Mouse (Mus musculus): ENCODE data around the gene Lama4. TPM values are rescaled to one million over a fixed set of nuclear protein-coding genes. Genes with fewer than 3 reads are reported as not detected.
A peak's percentile ranks its signal among the peaks of the same experiment; 100 is the strongest.

Gene Lama4
- polyA plus RNA-seq, 1 experiment from 2014 or later: 10.8 TPM

DNA sequence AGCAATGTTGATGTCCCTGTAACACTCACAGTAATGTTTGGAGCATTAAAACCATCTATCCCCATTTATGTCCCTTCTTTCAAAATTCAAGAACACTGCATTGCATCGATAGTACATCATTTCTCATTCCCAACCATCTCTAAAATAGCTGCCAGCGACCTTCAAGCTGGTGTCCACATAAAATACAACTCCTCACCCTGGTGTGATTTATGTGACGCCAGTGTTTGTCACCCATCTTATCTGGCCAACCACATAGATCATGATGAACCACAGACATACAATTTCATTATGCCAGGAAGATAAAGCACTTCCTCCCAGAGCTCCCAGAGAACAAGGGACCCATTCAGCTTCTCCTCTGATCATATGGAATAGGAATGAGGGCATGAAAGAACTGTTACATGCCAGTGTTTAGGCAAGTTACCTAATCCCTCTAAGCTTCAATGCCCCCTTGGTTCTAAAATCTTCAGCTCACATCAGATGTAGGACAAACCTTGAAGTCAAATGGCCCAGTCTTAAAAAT, 79.2 kb downstream of the Lama4 start:
- DNase-seq (ENCODE audit: low spot score): no peak
- Histone ChIP-seq H3K27me3 (ENCODE audit: low read depth, poor library complexity, severe bottlenecking) (no peaks in the 10 kb centered on the region), H3K4me1 (peaks cover 4% of the 10 kb centered on the region; the same call in 1 of the 2 replicates), H3K4me3 (no peak overlapping the region), H3K27ac (replicated peaks) (no peak overlapping the region), H3K36me3 (no peaks in the 10 kb centered on the region), H3K9me3 (replicated peaks) (no peaks in the 10 kb centered on the region)
- 87% methylated on average over 3 of the region's 3 CpGs for WGBS

DNA sequence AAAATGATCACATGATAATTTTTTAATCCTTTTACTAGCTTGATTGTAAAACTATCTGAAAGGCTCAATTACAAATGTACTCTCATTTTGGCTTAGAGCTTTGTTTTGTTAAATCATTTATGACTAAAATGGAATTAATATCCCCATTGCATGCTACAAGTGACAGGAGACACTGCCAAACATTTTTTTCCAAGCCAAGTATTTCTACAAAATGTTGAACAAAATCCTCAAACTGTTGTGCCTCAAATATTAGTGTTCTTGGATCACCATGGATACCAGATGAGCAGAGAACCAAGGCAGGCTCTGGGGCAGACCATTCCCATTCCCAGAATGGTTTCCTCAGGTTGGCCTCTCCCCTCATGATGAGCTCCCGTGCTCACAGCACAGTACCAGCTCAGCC, 79.8 kb downstream of the Lama4 start:
- peaks cover 4% of the 10 kb centered on the region; the same call in 1 of the 2 replicates for H3K4me1 ChIP-seq
- H3K27ac ChIP-seq (replicated peaks): no peak overlapping the region
- H3K9me3 ChIP-seq (replicated peaks): no peaks in the 10 kb centered on the region
- no peaks in the 10 kb centered on the region for H3K36me3 ChIP-seq
- WGBS: 74% methylated on average over 1 of the region's 1 CpGs
- no peaks in the 10 kb centered on the region for H3K27me3 ChIP-seq (ENCODE audit: low read depth, poor library complexity, severe bottlenecking)
- no peak for DNase-seq (ENCODE audit: low spot score)
- H3K4me3 ChIP-seq: no peak overlapping the region

DNA sequence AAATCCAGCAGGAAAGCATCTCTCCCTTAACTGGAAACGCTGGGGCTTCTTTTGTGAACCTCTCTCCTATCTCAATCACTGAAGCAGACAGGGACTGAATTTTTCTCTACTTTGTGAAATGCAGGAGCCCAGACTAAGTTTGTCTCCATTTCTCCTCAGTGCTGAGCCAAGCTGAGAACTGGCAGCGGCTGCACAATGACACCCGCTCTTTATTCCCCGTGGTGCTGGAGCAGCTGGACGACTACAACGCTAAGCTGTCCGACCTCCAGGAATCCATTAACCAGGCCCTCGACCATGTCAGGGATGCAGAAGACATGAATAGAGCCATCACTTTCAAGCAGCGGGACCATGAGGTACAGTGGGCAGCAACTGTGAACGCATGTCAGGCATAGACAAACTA, 82.5 kb downstream of the Lama4 start:
- H3K36me3 ChIP-seq: no peaks in the 10 kb centered on the region
- H3K4me1 ChIP-seq: peaks cover 4% of the 10 kb centered on the region; the same call in 1 of the 2 replicates
- H3K9me3 ChIP-seq (replicated peaks): no peaks in the 10 kb centered on the region
- H3K27me3 ChIP-seq (ENCODE audit: low read depth, poor library complexity, severe bottlenecking): no peaks in the 10 kb centered on the region
- DNase-seq (ENCODE audit: low spot score): no peak
- H3K4me3 ChIP-seq: no peak overlapping the region
- H3K27ac ChIP-seq (replicated peaks): no peak overlapping the region
- WGBS: 63% methylated on average over 10 of the region's 10 CpGs

DNA sequence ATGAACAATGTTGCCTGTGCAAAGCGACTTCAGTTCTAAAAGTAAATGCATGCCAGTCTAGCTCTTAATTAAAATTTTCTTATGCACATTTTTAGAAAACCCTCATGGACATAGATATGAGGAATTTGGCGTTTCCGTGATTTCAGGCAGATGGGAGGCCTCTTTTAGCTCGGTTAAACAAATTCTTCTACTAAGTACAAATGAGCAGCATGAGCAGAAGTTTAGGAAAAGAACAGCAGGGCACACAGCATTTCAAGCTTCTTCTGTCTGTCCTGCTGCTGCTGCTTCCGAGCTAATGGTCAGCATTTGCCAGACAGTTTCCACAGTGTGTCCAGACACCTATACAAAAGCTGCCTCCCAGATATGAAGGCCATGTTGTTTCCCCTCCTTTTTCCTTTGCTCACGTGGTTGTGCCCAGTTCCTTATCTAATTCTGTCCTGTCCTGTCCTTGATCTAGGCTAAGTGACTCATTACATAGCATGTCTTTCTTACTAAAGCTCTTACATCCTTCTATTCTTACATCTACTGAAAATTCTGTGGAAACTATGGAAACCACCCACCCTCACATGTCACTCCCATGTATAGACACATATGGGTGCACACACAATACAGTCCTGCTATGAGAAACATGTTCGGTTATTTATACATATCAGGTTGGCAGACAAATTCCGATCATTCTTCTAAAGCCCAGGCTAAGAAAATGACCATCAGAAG, 84.4 kb downstream of the Lama4 start:
- Histone ChIP-seq H3K36me3 (no peaks in the 10 kb centered on the region), H3K9me3 (replicated peaks) (no peaks in the 10 kb centered on the region), H3K4me3 (no peak overlapping the region), H3K27ac (replicated peaks) (no peak overlapping the region), H3K4me1 (peaks cover 4% of the 10 kb centered on the region; the same call in 1 of the 2 replicates), H3K27me3 (ENCODE audit: low read depth, poor library complexity, severe bottlenecking) (no peaks in the 10 kb centered on the region)
- DNase-seq (ENCODE audit: low spot score): no peak
- 82% methylated on average over 8 of the region's 8 CpGs for WGBS

DNA sequence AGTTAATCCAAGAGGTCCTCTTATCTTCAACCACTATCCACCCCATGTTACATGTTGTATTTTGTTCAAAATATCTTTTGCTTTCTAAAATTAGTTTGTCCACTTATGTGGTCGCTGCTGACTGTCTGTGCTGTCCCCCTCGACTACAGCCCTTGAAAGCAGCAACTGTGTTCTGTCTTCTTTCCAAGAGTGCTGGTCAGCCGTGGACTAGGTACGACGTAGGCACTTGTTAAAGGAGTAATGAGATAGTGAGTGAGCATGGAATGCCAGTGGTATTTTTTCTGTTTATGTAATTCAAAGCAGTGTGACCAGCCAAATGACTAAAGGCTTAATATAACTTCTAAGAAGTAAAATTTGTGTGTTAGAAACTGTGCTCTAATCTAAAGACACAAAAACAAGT, 90.7 kb downstream of the Lama4 start:
- no peaks in the 10 kb centered on the region for H3K27me3 ChIP-seq (ENCODE audit: low read depth, poor library complexity, severe bottlenecking)
- H3K4me1 ChIP-seq: peaks cover 2% of the 10 kb centered on the region; the same call in 1 of the 2 replicates
- DNase-seq (ENCODE audit: low spot score): no peak
- no peaks in the 10 kb centered on the region for H3K9me3 ChIP-seq (replicated peaks)
- H3K27ac ChIP-seq (replicated peaks): no peak overlapping the region
- H3K36me3 ChIP-seq: no peaks in the 10 kb centered on the region
- no peak overlapping the region for H3K4me3 ChIP-seq
- WGBS: 94% methylated on average over 5 of the region's 5 CpGs

DNA sequence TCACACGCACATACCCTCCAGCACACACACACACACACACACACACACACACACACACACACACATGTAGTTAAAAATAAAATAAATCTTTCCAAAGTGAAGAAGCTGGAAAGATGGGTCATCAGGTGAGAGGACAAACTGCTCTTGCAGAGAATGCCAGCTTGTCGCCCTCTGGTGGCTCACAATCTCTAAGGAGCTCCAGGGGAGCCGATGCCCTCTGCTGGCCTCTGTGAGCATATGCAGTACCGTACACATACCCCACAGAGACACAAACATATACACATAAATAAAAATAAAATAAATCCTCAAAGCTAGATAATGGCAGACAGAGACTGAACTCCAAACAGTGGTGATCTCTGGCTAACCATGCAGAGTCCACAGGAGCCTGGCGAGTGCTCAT, 99.4 kb downstream of the Lama4 start:
- no peaks in the 10 kb centered on the region for H3K27me3 ChIP-seq (ENCODE audit: low read depth, poor library complexity, severe bottlenecking)
- no peaks in the 10 kb centered on the region for H3K36me3 ChIP-seq
- H3K4me1 ChIP-seq: peaks cover 4% of the 10 kb centered on the region; the same call in 1 of the 2 replicates
- no peak overlapping the region for H3K4me3 ChIP-seq
- H3K27ac ChIP-seq (replicated peaks): no peak overlapping the region
- no peaks in the 10 kb centered on the region for H3K9me3 ChIP-seq (replicated peaks)
- peak; percentile 18 for DNase-seq (ENCODE audit: low spot score)
- WGBS: 91% methylated on average over 5 of the region's 5 CpGs

DNA sequence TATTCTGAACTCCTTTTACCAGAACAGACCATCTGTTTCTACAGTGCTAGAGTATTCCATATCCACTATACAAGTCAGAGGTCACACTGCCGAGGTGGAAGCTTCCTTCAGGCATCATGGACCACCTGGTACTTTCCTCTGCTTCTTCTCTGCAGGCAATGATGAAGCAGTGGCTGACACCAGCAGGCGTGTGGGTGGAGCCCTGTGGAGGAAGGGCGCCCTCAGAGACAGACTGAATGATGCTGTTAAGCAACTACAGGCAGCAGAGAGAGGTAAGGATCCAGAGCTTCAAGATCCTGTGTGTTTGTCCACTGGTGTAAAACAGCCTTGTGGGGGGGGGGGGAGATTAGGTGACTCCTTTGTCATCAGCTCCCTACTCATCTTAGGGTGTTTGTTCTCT, 100.1 kb downstream of the Lama4 start:
- no peaks in the 10 kb centered on the region for H3K27me3 ChIP-seq (ENCODE audit: low read depth, poor library complexity, severe bottlenecking)
- DNase-seq (ENCODE audit: low spot score): no peak
- peaks cover 4% of the 10 kb centered on the region; the same call in 1 of the 2 replicates for H3K4me1 ChIP-seq
- H3K4me3 ChIP-seq: no peak overlapping the region
- H3K36me3 ChIP-seq: no peaks in the 10 kb centered on the region
- no peak overlapping the region for H3K27ac ChIP-seq (replicated peaks)
- no peaks in the 10 kb centered on the region for H3K9me3 ChIP-seq (replicated peaks)
- WGBS: 75% methylated on average over 3 of the region's 3 CpGs

DNA sequence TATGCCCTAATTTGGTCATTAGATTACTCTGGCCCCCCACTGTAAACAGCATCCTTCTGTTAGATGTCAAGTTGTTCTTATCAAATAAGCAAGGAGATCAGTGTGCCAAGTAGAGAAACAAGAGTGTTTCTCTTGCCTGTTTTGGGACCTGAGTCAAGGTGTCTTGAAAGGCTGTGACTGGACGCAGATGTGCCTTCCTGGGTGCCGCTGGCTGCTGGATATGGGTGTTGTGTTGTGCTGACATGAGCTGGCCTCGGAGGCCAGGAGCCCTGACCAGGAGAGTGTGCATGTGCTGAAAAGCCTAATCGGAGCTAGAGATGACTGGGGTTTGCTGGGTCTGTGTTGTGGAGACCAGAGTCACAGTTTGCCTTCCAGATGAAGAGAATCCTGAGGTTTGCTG, 100.7 kb downstream of the Lama4 start:
- DNase-seq (ENCODE audit: low spot score): no peak
- Histone ChIP-seq H3K4me1 (peaks cover 2% of the 10 kb centered on the region; the same call in 1 of the 2 replicates), H3K36me3 (no peaks in the 10 kb centered on the region), H3K4me3 (no peak overlapping the region), H3K9me3 (replicated peaks) (no peaks in the 10 kb centered on the region), H3K27me3 (ENCODE audit: low read depth, poor library complexity, severe bottlenecking) (no peaks in the 10 kb centered on the region), H3K27ac (replicated peaks) (no peak overlapping the region)
- WGBS: 94% methylated on average over 4 of the region's 4 CpGs

DNA sequence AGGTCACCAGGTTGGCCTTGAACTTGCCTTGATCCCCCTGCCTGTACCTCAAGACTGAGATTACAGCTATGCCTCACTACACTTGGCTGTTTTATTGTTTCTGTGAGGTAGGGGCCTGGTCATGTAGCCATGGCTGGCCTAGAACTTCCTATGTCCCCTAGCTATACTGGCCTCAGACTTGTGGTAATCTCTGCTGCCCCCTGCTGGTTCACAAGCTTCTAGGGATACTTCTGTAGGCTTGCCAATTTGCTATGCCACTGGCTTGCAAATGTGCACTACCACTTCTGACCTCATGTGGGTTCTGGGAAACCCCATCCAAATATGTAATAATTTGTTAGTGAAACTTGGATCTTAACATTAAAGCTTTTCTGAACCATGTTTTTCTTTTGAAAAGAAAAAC, 101.6 kb downstream of the Lama4 start:
- Histone ChIP-seq H3K36me3 (no peaks in the 10 kb centered on the region), H3K4me1 (no peaks in the 10 kb centered on the region), H3K9me3 (replicated peaks) (no peaks in the 10 kb centered on the region), H3K4me3 (no peak overlapping the region), H3K27me3 (ENCODE audit: low read depth, poor library complexity, severe bottlenecking) (no peaks in the 10 kb centered on the region), H3K27ac (replicated peaks) (no peak overlapping the region)
- DNase-seq (ENCODE audit: low spot score): peak; percentile 63

DNA sequence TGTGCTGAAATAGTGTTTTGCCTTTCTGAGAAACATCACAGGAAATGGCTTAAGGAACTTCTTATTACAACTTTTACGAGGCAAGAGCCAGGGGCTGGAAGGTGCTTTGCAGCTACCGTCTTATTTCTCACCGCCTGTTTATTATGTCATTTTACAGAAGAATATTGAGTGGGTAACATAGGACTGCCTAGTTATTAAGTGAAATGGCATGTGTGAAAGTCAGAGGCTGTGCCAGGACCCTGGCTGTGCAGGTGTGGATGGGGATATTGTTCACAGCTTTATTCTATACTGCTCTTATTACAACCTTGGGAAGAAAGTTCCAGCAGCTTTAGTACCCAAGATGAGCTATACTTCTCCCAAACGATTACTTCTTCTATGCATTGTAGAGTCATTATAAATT, 106.7 kb downstream of the Lama4 start:
- 92% methylated on average over 4 of the region's 4 CpGs for WGBS
- no peak for DNase-seq (ENCODE audit: low spot score)
- Histone ChIP-seq H3K9me3 (replicated peaks) (no peaks in the 10 kb centered on the region), H3K4me3 (no peak overlapping the region), H3K4me1 (no peaks in the 10 kb centered on the region), H3K27me3 (ENCODE audit: low read depth, poor library complexity, severe bottlenecking) (no peaks in the 10 kb centered on the region), H3K27ac (replicated peaks) (no peak overlapping the region), H3K36me3 (no peaks in the 10 kb centered on the region)

DNA sequence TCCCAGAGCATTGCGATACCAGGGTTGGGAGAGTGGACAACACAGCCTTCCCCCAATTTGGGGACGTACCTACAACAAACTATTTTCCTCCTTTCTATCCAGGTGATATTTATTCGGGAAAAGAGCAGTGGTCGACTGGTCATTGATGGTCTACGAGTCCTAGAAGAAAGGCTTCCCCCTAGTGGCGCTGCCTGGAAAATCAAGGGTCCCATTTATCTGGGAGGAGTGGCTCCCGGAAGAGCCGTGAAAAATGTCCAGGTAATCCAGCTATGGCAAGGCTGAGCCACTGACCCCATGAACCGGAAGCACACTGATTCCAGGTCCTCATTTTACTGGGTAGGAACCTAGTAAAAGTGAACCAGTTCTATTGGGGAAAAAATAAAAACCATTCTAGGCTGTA, 131.7 kb downstream of the Lama4 start:
- Histone ChIP-seq H3K36me3 (no peaks in the 10 kb centered on the region), H3K27me3 (ENCODE audit: low read depth, poor library complexity, severe bottlenecking) (no peaks in the 10 kb centered on the region), H3K4me3 (no peak overlapping the region), H3K4me1 (no peaks in the 10 kb centered on the region), H3K27ac (replicated peaks) (no peak overlapping the region), H3K9me3 (replicated peaks) (no peaks in the 10 kb centered on the region)
- 85% methylated on average over 9 of the region's 9 CpGs for WGBS
- no peak for DNase-seq (ENCODE audit: low spot score)

DNA sequence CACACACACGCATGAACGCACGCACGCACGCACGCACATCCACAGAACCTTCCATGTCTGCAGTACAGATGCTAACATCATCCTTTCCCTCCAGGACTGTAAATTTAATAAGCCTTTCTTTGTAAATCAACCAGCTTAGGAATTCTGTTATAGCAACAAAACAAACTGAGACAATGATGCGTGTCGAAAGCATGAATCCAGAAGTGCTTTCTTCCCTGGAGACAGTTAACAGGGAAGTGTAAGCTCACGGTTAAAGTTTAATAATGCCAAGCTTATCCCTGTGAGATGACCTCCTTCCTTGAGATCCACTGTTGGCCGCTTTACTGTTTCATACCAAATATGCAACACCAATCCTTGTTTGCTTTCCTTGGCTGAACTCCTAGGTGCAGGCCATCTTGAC, 133.4 kb downstream of the Lama4 start:
- H3K9me3 ChIP-seq (replicated peaks): no peaks in the 10 kb centered on the region
- no peak overlapping the region for H3K4me3 ChIP-seq
- no peaks in the 10 kb centered on the region for H3K36me3 ChIP-seq
- no peak for DNase-seq (ENCODE audit: low spot score)
- no peak overlapping the region for H3K27ac ChIP-seq (replicated peaks)
- no peaks in the 10 kb centered on the region for H3K4me1 ChIP-seq
- no peaks in the 10 kb centered on the region for H3K27me3 ChIP-seq (ENCODE audit: low read depth, poor library complexity, severe bottlenecking)
- 96% methylated on average over 10 of the region's 10 CpGs for WGBS

DNA sequence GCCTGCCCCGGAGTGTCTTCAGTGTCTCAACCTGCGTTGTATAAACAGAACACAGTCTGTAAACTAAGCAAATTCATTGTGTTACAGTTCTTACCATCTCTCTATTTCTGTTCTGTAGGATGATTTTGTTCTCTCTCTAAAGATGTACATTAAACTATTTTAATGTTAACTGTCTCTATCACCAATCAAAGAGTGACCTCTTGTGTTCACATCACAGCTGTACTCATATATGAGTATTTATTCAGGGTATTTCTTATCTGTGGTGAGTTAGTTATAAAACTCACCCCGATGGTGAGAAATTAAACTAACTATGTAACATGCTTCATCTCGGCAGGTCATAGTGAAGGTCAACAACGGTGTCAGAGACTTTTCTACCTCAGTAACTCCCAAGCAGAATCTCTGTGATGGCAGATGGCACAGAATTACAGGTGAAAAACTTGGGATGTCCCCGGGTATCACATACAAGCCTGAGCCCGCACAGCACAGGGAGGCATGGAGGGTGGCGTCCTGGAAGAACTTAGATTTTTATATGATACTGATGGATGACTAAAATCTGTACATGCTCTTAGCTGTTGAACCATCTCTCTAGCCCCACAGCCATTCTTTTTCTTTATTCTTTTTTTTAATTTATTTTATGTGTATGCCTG, 139.6 kb downstream of the Lama4 start:
- H3K4me1 ChIP-seq: peaks cover 15% of the 10 kb centered on the region
- no peak overlapping the region for H3K27ac ChIP-seq (replicated peaks)
- WGBS: 94% methylated on average over 8 of the region's 8 CpGs
- no peaks in the 10 kb centered on the region for H3K36me3 ChIP-seq
- no peak overlapping the region for H3K4me3 ChIP-seq
- no peak for DNase-seq (ENCODE audit: low spot score)
- H3K9me3 ChIP-seq (replicated peaks): no peaks in the 10 kb centered on the region
- H3K27me3 ChIP-seq (ENCODE audit: low read depth, poor library complexity, severe bottlenecking): no peaks in the 10 kb centered on the region

Measured in midbrain, embryonic 10.5 days (tissue).